Mouse (Mus musculus): ENCODE measurements around the gene Zbtb44. TPM values are rescaled to one million over a fixed set of nuclear protein-coding genes. Genes with fewer than 3 reads are reported as not detected.
"Not testable (repeated sequence)": the region's sequence is repeated elsewhere in the genome, so short reads cannot be mapped to it uniquely, and the experiment has no call there.

Gene Zbtb44
- polyA plus RNA-seq, 1 experiment from 2014 or later, result 5.6 TPM

GRCm38 (mm10) chr9:31017616-31018015 lies 12.8 kb upstream of the Zbtb44 start:
- WGBS, result 61% methylated on average over 4 of the region's 4 CpGs
- Histone ChIP-seq H3K9ac (replicated peaks) (no peak overlapping the region), H3K4me2 (replicated peaks) (no peak overlapping the region), H3K36me3 (no peaks in the 10 kb centered on the region), H3K4me3 (no peak overlapping the region), H3K9me3 (no peaks in the 10 kb centered on the region), H3K27ac (replicated peaks) (no peak overlapping the region), H3K4me1 (no peaks in the 10 kb centered on the region), H3K27me3 (no peaks in the 10 kb centered on the region)
- ATAC-seq (replicated peaks), result no peak

GRCm38 (mm10) chr9:31018158-31018557 lies 12.3 kb upstream of the Zbtb44 start:
- Histone ChIP-seq H3K4me2 (replicated peaks) (no peak overlapping the region), H3K27me3 (no peaks in the 10 kb centered on the region), H3K9ac (replicated peaks) (no peak overlapping the region), H3K27ac (replicated peaks) (no peak overlapping the region), H3K4me1 (no peaks in the 10 kb centered on the region), H3K4me3 (no peak overlapping the region), H3K9me3 (no peaks in the 10 kb centered on the region), H3K36me3 (no peaks in the 10 kb centered on the region)
- WGBS, result 90% methylated on average over 3 of the region's 3 CpGs
- no peak for ATAC-seq (replicated peaks)

- Histone ChIP-seq H3K4me2 (replicated peaks) (no peak overlapping the region), H3K4me3 (no peak overlapping the region), H3K4me1 (no peaks in the 10 kb centered on the region), H3K27ac (replicated peaks) (no peak overlapping the region), H3K27me3 (no peaks in the 10 kb centered on the region), H3K9ac (replicated peaks) (no peak overlapping the region), H3K36me3 (no peaks in the 10 kb centered on the region), H3K9me3 (no peaks in the 10 kb centered on the region)
- no peak for ATAC-seq (replicated peaks)
Observed at GRCm38 (mm10) chr9:31018705-31019104, 11.7 kb upstream of the Zbtb44 start.

- no peak overlapping the region for H3K4me3 ChIP-seq
- no peaks in the 10 kb centered on the region for H3K9me3 ChIP-seq
- H3K4me1 ChIP-seq, result peaks cover 22% of the 10 kb centered on the region
- H3K27me3 ChIP-seq, result no peaks in the 10 kb centered on the region
- no peak overlapping the region for H3K27ac ChIP-seq (replicated peaks)
- H3K9ac ChIP-seq (replicated peaks), result no peak overlapping the region
- ATAC-seq (replicated peaks), result no peak
- H3K36me3 ChIP-seq, result no peaks in the 10 kb centered on the region
- no peak overlapping the region for H3K4me2 ChIP-seq (replicated peaks)
- WGBS, result 85% methylated on average over 4 of the region's 4 CpGs
Observed at GRCm38 (mm10) chr9:31028251-31028650, 2.2 kb upstream of the Zbtb44 start.

GRCm38 (mm10) chr9:31029751-31030511 lies 513 bp upstream of the Zbtb44 start:
- peak; percentile 97 for ATAC-seq (replicated peaks)
- H3K9me3 ChIP-seq, result no peaks in the 10 kb centered on the region
- no peaks in the 10 kb centered on the region for H3K27me3 ChIP-seq
- no peaks in the 10 kb centered on the region; the same call in 1 of the 2 replicates for H3K36me3 ChIP-seq
- peaks cover 22% of the 10 kb centered on the region for H3K4me1 ChIP-seq
- peak overlapping the region; percentile 80 for H3K9ac ChIP-seq (replicated peaks)
- H3K4me3 ChIP-seq, result peak overlapping the region; percentile 92
- under 1% methylated on average over 52 of the region's 57 CpGs for WGBS
- H3K4me2 ChIP-seq (replicated peaks), result peak overlapping the region; percentile 89
- peak overlapping the region; percentile 98 for H3K27ac ChIP-seq (replicated peaks)

- H3K36me3 ChIP-seq, result no peaks in the 10 kb centered on the region; the same call in 1 of the 2 replicates
- H3K4me2 ChIP-seq (replicated peaks), result peak overlapping the region; percentile 89
- peaks cover 22% of the 10 kb centered on the region for H3K4me1 ChIP-seq
- ATAC-seq (replicated peaks), result no peak
- 19% methylated on average over 8 of the region's 8 CpGs for WGBS
- H3K4me3 ChIP-seq, result peak overlapping the region; percentile 92
- H3K9ac ChIP-seq (replicated peaks), result peak overlapping the region; percentile 80
- H3K9me3 ChIP-seq, result no peaks in the 10 kb centered on the region
- no peaks in the 10 kb centered on the region for H3K27me3 ChIP-seq
- no peak overlapping the region for H3K27ac ChIP-seq (replicated peaks)
Observed at GRCm38 (mm10) chr9:31031414-31031843, 985 bp downstream of the Zbtb44 start.

GRCm38 (mm10) chr9:31032546-31032945 lies 2.1 kb downstream of the Zbtb44 start:
- Histone ChIP-seq H3K9me3 (no peaks in the 10 kb centered on the region), H3K4me1 (peaks cover 22% of the 10 kb centered on the region), H3K27me3 (no peaks in the 10 kb centered on the region), H3K4me2 (replicated peaks) (0 out of 2 replicates have a peak overlapping the region, but pooled peaks have one; percentile 14), H3K27ac (replicated peaks) (no peak overlapping the region), H3K9ac (replicated peaks) (no peak overlapping the region), H3K36me3 (no peaks in the 10 kb centered on the region; the same call in 1 of the 2 replicates), H3K4me3 (no peak overlapping the region)
- ATAC-seq (replicated peaks), result no peak

- Histone ChIP-seq H3K27me3 (no peaks in the 10 kb centered on the region), H3K36me3 (peaks cover 2% of the 10 kb centered on the region; the same call in 1 of the 2 replicates), H3K4me3 (no peak overlapping the region), H3K4me1 (no peaks in the 10 kb centered on the region), H3K9me3 (no peaks in the 10 kb centered on the region), H3K27ac (replicated peaks) (no peak overlapping the region), H3K4me2 (replicated peaks) (no peak overlapping the region), H3K9ac (replicated peaks) (no peak overlapping the region)
- ATAC-seq (replicated peaks), result no peak
- 95% methylated on average over 5 of the region's 5 CpGs for WGBS
Observed at GRCm38 (mm10) chr9:31050208-31050607, 19.8 kb downstream of the Zbtb44 start.

GRCm38 (mm10) chr9:31051509-31051908 lies 21.1 kb downstream of the Zbtb44 start:
- H3K4me3 ChIP-seq; H3K9me3 ChIP-seq; H3K36me3 ChIP-seq; H3K4me1 ChIP-seq; H3K4me2 ChIP-seq (replicated peaks); ATAC-seq (replicated peaks); H3K9ac ChIP-seq (replicated peaks); H3K27ac ChIP-seq (replicated peaks); H3K27me3 ChIP-seq: not testable (repeated sequence)
- 93% methylated on average over 6 of the region's 6 CpGs for WGBS

GRCm38 (mm10) chr9:31058723-31059122 lies 28.3 kb downstream of the Zbtb44 start:
- no peaks in the 10 kb centered on the region for H3K9me3 ChIP-seq
- H3K4me3 ChIP-seq, result no peak overlapping the region
- no peak overlapping the region for H3K9ac ChIP-seq (replicated peaks)
- peaks cover 14% of the 10 kb centered on the region for H3K36me3 ChIP-seq
- no peak for ATAC-seq (replicated peaks)
- WGBS, result 88% methylated on average over 2 of the region's 2 CpGs
- no peak overlapping the region for H3K4me2 ChIP-seq (replicated peaks)
- no peak overlapping the region for H3K27ac ChIP-seq (replicated peaks)
- H3K27me3 ChIP-seq, result no peaks in the 10 kb centered on the region
- H3K4me1 ChIP-seq, result no peaks in the 10 kb centered on the region

GRCm38 (mm10) chr9:31070706-31071105 lies 40.3 kb downstream of the Zbtb44 start:
- peaks cover 16% of the 10 kb centered on the region for H3K36me3 ChIP-seq
- H3K4me3 ChIP-seq, result no peak overlapping the region
- H3K9me3 ChIP-seq, result no peaks in the 10 kb centered on the region
- no peak overlapping the region for H3K27ac ChIP-seq (replicated peaks)
- no peaks in the 10 kb centered on the region for H3K4me1 ChIP-seq
- 98% methylated on average over 8 of the region's 8 CpGs for WGBS
- H3K4me2 ChIP-seq (replicated peaks), result no peak overlapping the region
- H3K9ac ChIP-seq (replicated peaks), result no peak overlapping the region
- ATAC-seq (replicated peaks), result no peak
- no peaks in the 10 kb centered on the region for H3K27me3 ChIP-seq

- Histone ChIP-seq H3K4me2 (replicated peaks) (no peak overlapping the region), H3K27ac (replicated peaks) (no peak overlapping the region), H3K9ac (replicated peaks) (no peak overlapping the region), H3K4me1 (no peaks in the 10 kb centered on the region), H3K36me3 (peaks cover 11% of the 10 kb centered on the region; the same call in 1 of the 2 replicates), H3K27me3 (no peaks in the 10 kb centered on the region), H3K9me3 (no peaks in the 10 kb centered on the region), H3K4me3 (no peak overlapping the region)
- 94% methylated on average over 5 of the region's 5 CpGs for WGBS
- ATAC-seq (replicated peaks), result no peak
Observed at GRCm38 (mm10) chr9:31072256-31072655, 41.8 kb downstream of the Zbtb44 start.

GRCm38 (mm10) chr9:31073797-31074196 lies 43.4 kb downstream of the Zbtb44 start:
- 84% methylated on average over 7 of the region's 7 CpGs for WGBS
- no peak for ATAC-seq (replicated peaks)
- H3K4me2 ChIP-seq (replicated peaks), result no peak overlapping the region

More at GRCm38 (mm10) chr9:31073797-31074196, 43.4 kb downstream of the Zbtb44 start:
- H3K4me1 ChIP-seq, result no peaks in the 10 kb centered on the region
- H3K27me3 ChIP-seq, result no peaks in the 10 kb centered on the region
- H3K36me3 ChIP-seq, result peaks cover 4% of the 10 kb centered on the region; the same call in 1 of the 2 replicates
- no peak overlapping the region for H3K9ac ChIP-seq (replicated peaks)
- no peaks in the 10 kb centered on the region for H3K9me3 ChIP-seq
- no peak overlapping the region for H3K4me3 ChIP-seq
- no peak overlapping the region for H3K27ac ChIP-seq (replicated peaks)

Data from forebrain, embryonic 15.5 days (tissue).